Mouse (Mus musculus) spleen, adult 2 months (tissue): ENCODE results near the gene Vamp1. TPM values are rescaled to one million over a fixed set of nuclear protein-coding genes. Genes with fewer than 3 reads are reported as not detected.
A peak's percentile ranks its signal among the peaks of the same experiment; 100 is the strongest.

ENCODE experiments used
- DNase-seq, 2 experiments: peaks; one replicate each; pipeline versions ENCODE4 v3.0.0 to v3.0.0-alpha.2; 2012 to 2021; ENCODE audit warnings: low spot score in 2 of 2, low read depth in 1 of 2
- H3K27ac ChIP-seq: fragments of 200-500 bp; 2 replicates; pipeline ENCODE4 v1.5.1; 2012; ENCODE audit warnings: low read length, inconsistent platforms; ENCODE audit not compliant: insufficient read depth
- H3K27me3 ChIP-seq: fragments of 200-500 bp; 2 replicates; pipeline ENCODE4 v1.6.1; 2012; ENCODE audit warnings: mild to moderate bottlenecking, moderate library complexity, low read length, inconsistent platforms; ENCODE audit not compliant: control insufficient read depth, insufficient read depth
- H3K36me3 ChIP-seq: fragments of 200-500 bp; 2 replicates; pipeline ENCODE4 v1.6.1; 2012; ENCODE audit warnings: mild to moderate bottlenecking, low read length, inconsistent platforms; ENCODE audit not compliant: control insufficient read depth, insufficient read depth
- H3K4me1 ChIP-seq: fragments of 200-500 bp; 2 replicates; pipeline ENCODE4 v1.6.1; 2011; ENCODE audit warnings: inconsistent platforms; ENCODE audit not compliant: control insufficient read depth, insufficient read depth, insufficient read length
- H3K4me3 ChIP-seq: fragments of 200-500 bp; 2 replicates; pipeline ENCODE4 v1.5.1; 2011; ENCODE audit warnings: mild to moderate bottlenecking, inconsistent platforms; ENCODE audit not compliant: insufficient read depth, insufficient read length; ENCODE audit errors: extremely low read depth
- CTCF ChIP-seq: fragments of 200-500 bp; IDR thresholded peaks from 2 replicates; pipeline ENCODE4 v1.5.1; 2011; ENCODE audit warnings: mild to moderate bottlenecking, inconsistent platforms; ENCODE audit not compliant: insufficient read depth, insufficient read length, insufficient replicate concordance; ENCODE audit errors: extremely low read depth
- POLR2A ChIP-seq: fragments of 200-500 bp; IDR thresholded peaks from 2 replicates; pipeline ENCODE4 v1.6.1; 2011; ENCODE audit warnings: low read depth, low read length, inconsistent platforms
- WGBS: fragments of 180-500 bp; shearing (Covaris S2); methylation state at CpG from one replicate; pipeline ENCODE4 v1.1.7; 2018; 5-methylcytosine and 5-hydroxymethylcytosine counted together
- polyA plus RNA-seq: library from polyadenylated mRNA; depleted of rRNA; stranded (reverse); fragments of >200 nt; gene quantifications from 2 replicates; pipeline ENCODE4 v1.2.3, GENCODE M21; 2012

The Vamp1 gene
- polyA plus RNA-seq, 1 experiment = 41.7 TPM

GRCm38 (mm10) chr6:125253863-125254715 lies 38.7 kb downstream of the Vamp1 start:
- Histone ChIP-seq H3K27me3 (no peaks in the 10 kb centered on the region), H3K4me1 (peaks cover 16% of the 10 kb centered on the region; the same call in 1 of the 2 replicates), H3K36me3 (no peaks in the 10 kb centered on the region), H3K27ac (peak overlapping the region; percentile 78), H3K4me3 (peak overlapping the region; percentile 46; the same call in 1 of the 2 replicates)
- TF ChIP-seq POLR2A (no peak), CTCF (no peak)
- no peak for DNase-seq
- 28% methylated on average over 14 of the region's 14 CpGs for WGBS

- TF ChIP-seq CTCF (no peak), POLR2A (no peak)
- Histone ChIP-seq H3K27me3 (no peaks in the 10 kb centered on the region), H3K36me3 (no peaks in the 10 kb centered on the region), H3K4me1 (peaks cover 19% of the 10 kb centered on the region; the same call in 1 of the 2 replicates), H3K27ac (no peak overlapping the region), H3K4me3 (no peak overlapping the region)
- 83% methylated on average over 7 of the region's 7 CpGs for WGBS
- no peak for DNase-seq
These were observed 40.2 kb downstream of the Vamp1 start for GRCm38 (mm10) chr6:125255516-125256044.

- Histone ChIP-seq H3K4me1 (peaks cover 19% of the 10 kb centered on the region; the same call in 1 of the 2 replicates), H3K27me3 (no peaks in the 10 kb centered on the region), H3K4me3 (no peak overlapping the region), H3K36me3 (no peaks in the 10 kb centered on the region), H3K27ac (no peak overlapping the region)
- TF ChIP-seq CTCF (no peak), POLR2A (no peak)
- WGBS = 83% methylated on average over 8 of the region's 8 CpGs
- no peak for DNase-seq
These were observed 41.0 kb downstream of the Vamp1 start for GRCm38 (mm10) chr6:125256222-125256966.

- Histone ChIP-seq H3K4me3 (no peak overlapping the region), H3K4me1 (peaks cover 6% of the 10 kb centered on the region; the same call in 1 of the 2 replicates), H3K36me3 (no peaks in the 10 kb centered on the region), H3K27me3 (no peaks in the 10 kb centered on the region), H3K27ac (no peak overlapping the region)
- TF ChIP-seq POLR2A = no peak
- TF ChIP-seq CTCF = no peak
- WGBS = 77% methylated on average over 10 of the region's 10 CpGs
- no peak for DNase-seq
These were observed 44.7 kb downstream of the Vamp1 start for GRCm38 (mm10) chr6:125260006-125260555.

GRCm38 (mm10) chr6:125264219-125264618 lies 48.9 kb downstream of the Vamp1 start:
- H3K4me3 ChIP-seq = no peak overlapping the region
- no peak for DNase-seq
- H3K27ac ChIP-seq = peak overlapping the region; percentile 33; the same call in 1 of the 2 replicates
- TF ChIP-seq CTCF (no peak), POLR2A (no peak)
- whole genome bisulfite sequencing = 73% methylated on average over 9 of the region's 9 CpGs
- no peaks in the 10 kb centered on the region for H3K36me3 ChIP-seq
- H3K27me3 ChIP-seq = no peaks in the 10 kb centered on the region
- H3K4me1 ChIP-seq = peaks cover 2% of the 10 kb centered on the region; the same call in 1 of the 2 replicates

- H3K27me3 ChIP-seq = no peaks in the 10 kb centered on the region
- no peaks in the 10 kb centered on the region; the same call in 1 of the 2 replicates for H3K4me1 ChIP-seq
- TF ChIP-seq CTCF = no peak
- TF ChIP-seq POLR2A = no peak; the same call in 1 of the 2 replicates
- WGBS = 14% methylated on average over 10 of the region's 10 CpGs
- H3K27ac ChIP-seq = peak overlapping the region; percentile 76
- no peaks in the 10 kb centered on the region for H3K36me3 ChIP-seq
- no peak overlapping the region for H3K4me3 ChIP-seq
- peak; percentile 52 to 89 for DNase-seq
These were observed 49.9 kb downstream of the Vamp1 start for GRCm38 (mm10) chr6:125265239-125265638.
